Mouse (Mus musculus) liver, adult 2 months (tissue): Measurements from ENCODE around the gene Nipbl.

Experiments used
- CTCF ChIP-seq: fragments of 200-500 bp; IDR thresholded peaks from 2 replicates; pipeline ENCODE4 v1.5.1; 2011; ENCODE audit warnings: low read depth, low read length, control low read depth
- POLR2A ChIP-seq: fragments of 200-500 bp; IDR thresholded peaks from 2 replicates; pipeline ENCODE4 v1.6.1; 2011; ENCODE audit warnings: low read length, control low read depth; ENCODE audit not compliant: insufficient read depth; ENCODE audit errors: extremely low read depth

GRCm38 (mm10) chr15:8407082-8407481 is 37.2 kb downstream of the Nipbl start:
- no peak for TF ChIP-seq POLR2A
- no peak for TF ChIP-seq CTCF
